Mouse (Mus musculus) C2C12 (cell line): ENCODE measurements around the gene Ubald1. TPM values are rescaled to one million over a fixed set of nuclear protein-coding genes. Genes with fewer than 3 reads are reported as not detected.

Experiments used
- H3K27me3 ChIP-seq: one replicate; pipeline ENCODE4 v1.6.1; 2011; ENCODE audit not compliant: control insufficient read depth, insufficient read depth, insufficient read length
- H3K36me3 ChIP-seq: one replicate; pipeline ENCODE4 v1.6.1; 2011; ENCODE audit not compliant: control insufficient read depth, insufficient read depth
- H3K4me3 ChIP-seq: one replicate; pipeline ENCODE4 v1.5.1; 2011; ENCODE audit warnings: mild to moderate bottlenecking, control low read depth; ENCODE audit not compliant: poor library complexity, insufficient read depth, severe bottlenecking
- H3K79me2 ChIP-seq: one replicate; pipeline ENCODE4 v1.6.1; 2011; ENCODE audit not compliant: control insufficient read depth, insufficient read depth
- H3K79me3 ChIP-seq: one replicate; pipeline ENCODE4 v1.6.1; 2011; ENCODE audit warnings: low read depth, control low read depth
- H3ac ChIP-seq: one replicate; pipeline ENCODE3; 2011; ENCODE audit warnings: low read depth; ENCODE audit not compliant: control insufficient read depth, insufficient read length
- CEBPB ChIP-seq: IDR thresholded peaks from one replicate; pipeline ENCODE4 v1.6.1; 2011; ENCODE audit warnings: low read depth, mild to moderate bottlenecking, control low read depth, moderate library complexity
- CTCF ChIP-seq: IDR thresholded peaks from one replicate; pipeline ENCODE4 v1.5.1; 2011; ENCODE audit not compliant: control insufficient read depth, insufficient read depth, insufficient read length
- FOSL1 ChIP-seq: IDR thresholded peaks from one replicate; pipeline ENCODE4 v1.8.0; 2011; ENCODE audit warnings: mild to moderate bottlenecking, low read length; ENCODE audit not compliant: poor library complexity, insufficient read depth, severe bottlenecking
- MAX ChIP-seq: IDR thresholded peaks from one replicate; pipeline ENCODE4 v1.6.1; 2011; ENCODE audit warnings: mild to moderate bottlenecking, control low read depth
- MYOD1 ChIP-seq: IDR thresholded peaks from one replicate; pipeline ENCODE4 v1.6.1; 2011; ENCODE audit warnings: low read depth; ENCODE audit not compliant: control insufficient read depth, insufficient read length
- MYOG ChIP-seq: IDR thresholded peaks from one replicate; pipeline ENCODE4 v1.6.1; 2011; ENCODE audit not compliant: control insufficient read depth, insufficient read length; ENCODE audit errors: extremely low read depth
- USF1 ChIP-seq: IDR thresholded peaks from one replicate; pipeline ENCODE4 v1.6.1; 2011; ENCODE audit warnings: low read depth, mild to moderate bottlenecking, control low read depth, moderate library complexity
- polyA plus RNA-seq: library from polyadenylated mRNA; unstranded; fragments of >200 nt; fragmentation: generic; extraction: Trizol; gene quantifications from one replicate; pipeline ENCODE4 v1.2.1, GENCODE M21; 2012; ENCODE audit warnings: missing spikeins

Ubald1 gene
- polyA plus RNA-seq, 1 experiment, result 63.2 TPM

DNA sequence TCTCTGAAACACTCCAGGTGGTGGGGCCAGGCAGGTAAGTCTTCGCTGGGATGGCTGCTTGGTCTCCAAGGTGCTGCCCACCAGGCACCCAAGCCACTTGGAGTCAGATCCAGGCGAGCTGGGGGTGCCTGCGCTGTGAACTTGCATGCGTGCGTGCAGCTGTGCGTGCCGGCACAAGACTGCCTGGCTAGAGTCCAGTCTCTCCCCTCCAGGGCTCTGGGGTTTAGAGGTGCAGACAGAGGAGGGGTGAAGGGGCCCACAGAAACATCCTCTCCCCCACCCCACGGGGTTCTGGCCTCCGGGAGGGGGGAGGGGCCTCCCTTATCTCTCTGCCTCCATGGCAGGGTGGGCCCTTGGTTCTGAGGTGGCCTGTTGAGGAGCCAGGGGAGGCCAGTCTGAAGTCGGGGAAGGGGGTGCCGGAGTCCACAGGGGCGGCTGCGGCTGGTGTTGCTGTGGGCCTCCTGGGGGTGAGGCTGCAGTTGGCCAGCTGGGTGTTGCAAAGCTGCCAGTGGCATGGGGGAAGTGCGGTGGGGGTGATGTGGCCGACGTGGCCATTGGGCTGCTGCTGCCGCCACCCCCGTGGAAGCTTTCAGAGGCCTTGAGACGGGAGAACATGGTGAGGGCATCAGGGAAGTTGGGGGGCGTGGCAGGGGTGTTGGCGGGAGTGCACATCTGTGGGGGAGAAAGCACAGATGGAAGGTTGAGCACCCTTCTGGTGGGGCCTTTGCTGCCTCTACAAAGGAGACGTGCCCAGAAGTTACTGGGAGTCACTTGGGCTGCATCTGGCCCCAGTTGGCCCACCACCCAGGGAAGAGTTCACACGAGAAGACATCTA lies 4.7 kb downstream of the Ubald1 start:
- no peaks in the 10 kb centered on the region for H3K27me3 ChIP-seq

GRCm38 (mm10) chr16:4871926-4872325 lies 8.2 kb downstream of the Ubald1 start:
- Histone ChIP-seq H3K4me3 (no peak overlapping the region), H3K27me3 (no peaks in the 10 kb centered on the region), H3K79me2 (peaks cover 11% of the 10 kb centered on the region), H3ac (no peak overlapping the region), H3K36me3 (peaks cover 21% of the 10 kb centered on the region), H3K79me3 (no peaks in the 10 kb centered on the region)
- no peak for TF ChIP-seq CEBPB
- no peak for TF ChIP-seq MAX
- no peak for TF ChIP-seq MYOD1
- no peak for TF ChIP-seq USF1
- no peak for TF ChIP-seq FOSL1
- no peak for TF ChIP-seq CTCF
- TF ChIP-seq MYOG, result no peak

More for the DNA sequence above, 4.7 kb downstream of the Ubald1 start:
- Histone ChIP-seq H3K4me3 (no peak overlapping the region), H3K79me2 (peaks cover 38% of the 10 kb centered on the region), H3ac (no peak overlapping the region), H3K36me3 (peaks cover 18% of the 10 kb centered on the region), H3K79me3 (peaks cover 18% of the 10 kb centered on the region)
- no peak for TF ChIP-seq CEBPB
- TF ChIP-seq USF1, result no peak
- no peak for TF ChIP-seq MYOG
- no peak for TF ChIP-seq FOSL1
- no peak for TF ChIP-seq MYOD1
- no peak for TF ChIP-seq MAX
- no peak for TF ChIP-seq CTCF

GRCm38 (mm10) chr16:4870490-4870889 lies 9.6 kb downstream of the Ubald1 start:
- no peaks in the 10 kb centered on the region for H3K27me3 ChIP-seq
- H3K79me3 ChIP-seq, result no peaks in the 10 kb centered on the region
- H3K79me2 ChIP-seq, result no peaks in the 10 kb centered on the region
- H3K4me3 ChIP-seq, result no peak overlapping the region
- H3K36me3 ChIP-seq, result peaks cover 9% of the 10 kb centered on the region
- TF ChIP-seq MYOG (no peak), USF1 (no peak), MAX (no peak), CEBPB (no peak), MYOD1 (no peak), CTCF (no peak), FOSL1 (no peak)
- H3ac ChIP-seq, result no peak overlapping the region

- Histone ChIP-seq H3K79me2 (no peaks in the 10 kb centered on the region), H3ac (no peak overlapping the region), H3K4me3 (no peak overlapping the region), H3K79me3 (no peaks in the 10 kb centered on the region), H3K27me3 (peaks cover under 1% of the 10 kb centered on the region), H3K36me3 (peaks cover 4% of the 10 kb centered on the region)
- no peak for TF ChIP-seq MYOG
- no peak for TF ChIP-seq FOSL1
- no peak for TF ChIP-seq CTCF
- no peak for TF ChIP-seq MAX
- no peak for TF ChIP-seq USF1
- TF ChIP-seq CEBPB, result no peak
- no peak for TF ChIP-seq MYOD1
Observed at GRCm38 (mm10) chr16:4866101-4866695, 13.9 kb downstream of the Ubald1 start.

GRCm38 (mm10) chr16:4863742-4864141 lies 16.4 kb downstream of the Ubald1 start:
- Histone ChIP-seq H3K27me3 (peaks cover 7% of the 10 kb centered on the region), H3K36me3 (no peaks in the 10 kb centered on the region), H3K79me3 (no peaks in the 10 kb centered on the region), H3K4me3 (no peak overlapping the region), H3K79me2 (no peaks in the 10 kb centered on the region), H3ac (no peak overlapping the region)
- TF ChIP-seq CEBPB, result no peak

DNA sequence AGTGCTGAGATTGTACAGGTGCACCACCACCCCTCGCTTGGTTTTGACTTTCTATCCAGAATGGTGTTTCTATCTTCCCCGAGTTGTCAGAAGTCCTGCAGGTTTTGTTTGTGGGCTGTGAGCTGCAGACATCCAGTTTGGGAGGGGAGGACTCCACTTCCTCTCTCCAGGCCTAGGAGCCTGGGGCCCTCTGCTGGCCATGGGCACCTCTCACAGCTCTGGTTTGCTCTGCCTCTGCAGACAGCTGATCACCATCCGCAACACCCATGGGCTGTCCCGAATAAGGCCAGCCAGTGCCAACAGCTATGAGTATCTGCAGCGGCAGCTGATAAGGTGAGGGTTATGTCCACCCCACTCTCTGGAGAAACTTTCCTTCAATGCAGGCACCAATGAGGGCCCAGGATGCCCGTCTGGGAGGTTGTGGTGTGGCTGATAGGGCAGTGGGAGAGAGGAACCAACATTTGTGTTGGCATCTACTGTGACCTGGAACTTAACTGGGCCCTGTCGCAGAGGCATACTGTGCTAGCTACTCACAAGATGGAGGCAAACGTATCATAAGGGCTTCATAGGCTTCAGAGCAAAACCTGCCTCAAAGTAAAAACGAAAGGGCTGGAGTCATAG lies 17.1 kb downstream of the Ubald1 start:
- H3K79me3 ChIP-seq, result no peaks in the 10 kb centered on the region
- H3K27me3 ChIP-seq, result peaks cover 7% of the 10 kb centered on the region
- no peak for TF ChIP-seq FOSL1
- TF ChIP-seq CTCF, result peak; percentile 91
- H3ac ChIP-seq, result no peak overlapping the region
- no peaks in the 10 kb centered on the region for H3K36me3 ChIP-seq
- no peaks in the 10 kb centered on the region for H3K79me2 ChIP-seq
- H3K4me3 ChIP-seq, result no peak overlapping the region
